Mouse (Mus musculus): ENCODE results near the gene Lrrc8c. TPM values are rescaled to one million over a fixed set of nuclear protein-coding genes. Genes with fewer than 3 reads are reported as not detected.

Lrrc8c gene
- polyA plus RNA-seq, 1 experiment from 2014 or later = 14.9 TPM

GRCm38 (mm10) chr5:105568043-105568747 lies 49.0 kb downstream of the Lrrc8c start:
- Histone ChIP-seq H3K9ac (ENCODE audit: low read length) (no peak overlapping the region), H3K4me3 (ENCODE audit: low read depth, low read length) (no peak overlapping the region), H3K4me1 (ENCODE audit: control insufficient read depth, insufficient read depth, low read length) (no peaks in the 10 kb centered on the region), H3K36me3 (ENCODE audit: control insufficient read depth, insufficient read depth, low read length) (no peaks in the 10 kb centered on the region), H3K4me2 (ENCODE audit: low read depth, severe bottlenecking) (no peak overlapping the region), H3K9me3 (ENCODE audit: control insufficient read depth, low read length) (no peaks in the 10 kb centered on the region), H3K27me3 (ENCODE audit: control insufficient read depth, insufficient read depth, low read length) (no peaks in the 10 kb centered on the region), H3K27ac (replicated peaks; ENCODE audit: low read depth, low read length) (no peak overlapping the region)
- no peak for ATAC-seq (ENCODE audit: insufficient number of reproducible peaks, low FRiP score, low TSS enrichment, low read depth)
- whole genome bisulfite sequencing = 71% methylated on average over 6 of the region's 6 CpGs
- no peak for DNase-seq (ENCODE audit: low spot score)

GRCm38 (mm10) chr5:105569168-105569567 lies 50.0 kb downstream of the Lrrc8c start:
- DNase-seq (ENCODE audit: low spot score) = no peak
- Histone ChIP-seq H3K27ac (replicated peaks; ENCODE audit: low read depth, low read length) (no peak overlapping the region), H3K4me1 (ENCODE audit: control insufficient read depth, insufficient read depth, low read length) (no peaks in the 10 kb centered on the region), H3K9ac (ENCODE audit: low read length) (no peak overlapping the region), H3K9me3 (ENCODE audit: control insufficient read depth, low read length) (no peaks in the 10 kb centered on the region), H3K36me3 (ENCODE audit: control insufficient read depth, insufficient read depth, low read length) (no peaks in the 10 kb centered on the region), H3K4me2 (ENCODE audit: low read depth, severe bottlenecking) (no peak overlapping the region), H3K4me3 (ENCODE audit: low read depth, low read length) (no peak overlapping the region), H3K27me3 (ENCODE audit: control insufficient read depth, insufficient read depth, low read length) (no peaks in the 10 kb centered on the region)
- ATAC-seq (ENCODE audit: insufficient number of reproducible peaks, low FRiP score, low TSS enrichment, low read depth) = no peak
- WGBS = 91% methylated on average over 2 of the region's 2 CpGs

GRCm38 (mm10) chr5:105572160-105572692 lies 53.0 kb downstream of the Lrrc8c start:
- WGBS = 68% methylated on average over 5 of the region's 5 CpGs
- no peak for ATAC-seq (ENCODE audit: insufficient number of reproducible peaks, low FRiP score, low TSS enrichment, low read depth)
- no peaks in the 10 kb centered on the region for H3K27me3 ChIP-seq (ENCODE audit: control insufficient read depth, insufficient read depth, low read length)
- H3K36me3 ChIP-seq (ENCODE audit: control insufficient read depth, insufficient read depth, low read length) = no peaks in the 10 kb centered on the region; the same call in 1 of the 2 replicates
- no peaks in the 10 kb centered on the region for H3K9me3 ChIP-seq (ENCODE audit: control insufficient read depth, low read length)
- no peak overlapping the region for H3K27ac ChIP-seq (replicated peaks; ENCODE audit: low read depth, low read length)
- no peaks in the 10 kb centered on the region for H3K4me1 ChIP-seq (ENCODE audit: control insufficient read depth, insufficient read depth, low read length)
- no peak for DNase-seq (ENCODE audit: low spot score)
- H3K4me3 ChIP-seq (ENCODE audit: low read depth, low read length) = no peak overlapping the region
- H3K9ac ChIP-seq (ENCODE audit: low read length) = no peak overlapping the region
- H3K4me2 ChIP-seq (ENCODE audit: low read depth, severe bottlenecking) = no peak overlapping the region

GRCm38 (mm10) chr5:105572876-105573275 lies 53.7 kb downstream of the Lrrc8c start:
- ATAC-seq (ENCODE audit: insufficient number of reproducible peaks, low FRiP score, low TSS enrichment, low read depth) (no peak), DNase-seq (ENCODE audit: low spot score) (no peak)
- Histone ChIP-seq H3K27ac (replicated peaks; ENCODE audit: low read depth, low read length) (no peak overlapping the region), H3K9ac (ENCODE audit: low read length) (no peak overlapping the region), H3K4me3 (ENCODE audit: low read depth, low read length) (no peak overlapping the region), H3K36me3 (ENCODE audit: control insufficient read depth, insufficient read depth, low read length) (no peaks in the 10 kb centered on the region; the same call in 1 of the 2 replicates), H3K27me3 (ENCODE audit: control insufficient read depth, insufficient read depth, low read length) (no peaks in the 10 kb centered on the region), H3K9me3 (ENCODE audit: control insufficient read depth, low read length) (no peaks in the 10 kb centered on the region), H3K4me2 (ENCODE audit: low read depth, severe bottlenecking) (no peak overlapping the region), H3K4me1 (ENCODE audit: control insufficient read depth, insufficient read depth, low read length) (no peaks in the 10 kb centered on the region)
- 70% methylated on average over 7 of the region's 7 CpGs for WGBS

GRCm38 (mm10) chr5:105574835-105575234 lies 55.6 kb downstream of the Lrrc8c start:
- no peak overlapping the region for H3K4me2 ChIP-seq (ENCODE audit: low read depth, severe bottlenecking)
- 90% methylated on average over 5 of the region's 5 CpGs for WGBS
- DNase-seq (ENCODE audit: low spot score) (no peak), ATAC-seq (ENCODE audit: insufficient number of reproducible peaks, low FRiP score, low TSS enrichment, low read depth) (no peak)
- no peaks in the 10 kb centered on the region for H3K27me3 ChIP-seq (ENCODE audit: control insufficient read depth, insufficient read depth, low read length)
- H3K9ac ChIP-seq (ENCODE audit: low read length) = no peak overlapping the region
- H3K36me3 ChIP-seq (ENCODE audit: control insufficient read depth, insufficient read depth, low read length) = no peaks in the 10 kb centered on the region; the same call in 1 of the 2 replicates
- no peak overlapping the region for H3K27ac ChIP-seq (replicated peaks; ENCODE audit: low read depth, low read length)
- H3K9me3 ChIP-seq (ENCODE audit: control insufficient read depth, low read length) = no peaks in the 10 kb centered on the region
- no peaks in the 10 kb centered on the region for H3K4me1 ChIP-seq (ENCODE audit: control insufficient read depth, insufficient read depth, low read length)
- H3K4me3 ChIP-seq (ENCODE audit: low read depth, low read length) = no peak overlapping the region

GRCm38 (mm10) chr5:105575839-105576238 lies 56.7 kb downstream of the Lrrc8c start:
- Histone ChIP-seq H3K27me3 (ENCODE audit: control insufficient read depth, insufficient read depth, low read length) (no peaks in the 10 kb centered on the region), H3K36me3 (ENCODE audit: control insufficient read depth, insufficient read depth, low read length) (no peaks in the 10 kb centered on the region; the same call in 1 of the 2 replicates), H3K9ac (ENCODE audit: low read length) (no peak overlapping the region), H3K4me3 (ENCODE audit: low read depth, low read length) (no peak overlapping the region), H3K4me2 (ENCODE audit: low read depth, severe bottlenecking) (no peak overlapping the region), H3K27ac (replicated peaks; ENCODE audit: low read depth, low read length) (no peak overlapping the region), H3K4me1 (ENCODE audit: control insufficient read depth, insufficient read depth, low read length) (no peaks in the 10 kb centered on the region), H3K9me3 (ENCODE audit: control insufficient read depth, low read length) (no peaks in the 10 kb centered on the region)
- no peak for ATAC-seq (ENCODE audit: insufficient number of reproducible peaks, low FRiP score, low TSS enrichment, low read depth)
- 80% methylated on average over 6 of the region's 6 CpGs for WGBS
- DNase-seq (ENCODE audit: low spot score) = no peak

- DNase-seq (ENCODE audit: low spot score) (no peak), ATAC-seq (ENCODE audit: insufficient number of reproducible peaks, low FRiP score, low TSS enrichment, low read depth) (no peak)
- no peaks in the 10 kb centered on the region for H3K27me3 ChIP-seq (ENCODE audit: control insufficient read depth, insufficient read depth, low read length)
- no peak overlapping the region for H3K4me3 ChIP-seq (ENCODE audit: low read depth, low read length)
- no peak overlapping the region for H3K4me2 ChIP-seq (ENCODE audit: low read depth, severe bottlenecking)
- no peaks in the 10 kb centered on the region for H3K9me3 ChIP-seq (ENCODE audit: control insufficient read depth, low read length)
- WGBS = 81% methylated on average over 10 of the region's 10 CpGs
- H3K36me3 ChIP-seq (ENCODE audit: control insufficient read depth, insufficient read depth, low read length) = no peaks in the 10 kb centered on the region
- H3K4me1 ChIP-seq (ENCODE audit: control insufficient read depth, insufficient read depth, low read length) = no peaks in the 10 kb centered on the region
- no peak overlapping the region for H3K9ac ChIP-seq (ENCODE audit: low read length)
- no peak overlapping the region for H3K27ac ChIP-seq (replicated peaks; ENCODE audit: low read depth, low read length)
Observed at GRCm38 (mm10) chr5:105580909-105581308, 61.7 kb downstream of the Lrrc8c start.

- WGBS = 89% methylated on average over 4 of the region's 4 CpGs
- ATAC-seq (ENCODE audit: insufficient number of reproducible peaks, low FRiP score, low TSS enrichment, low read depth) (no peak), DNase-seq (ENCODE audit: low spot score) (no peak)
- no peaks in the 10 kb centered on the region for H3K9me3 ChIP-seq (ENCODE audit: control insufficient read depth, low read length)
- H3K4me1 ChIP-seq (ENCODE audit: control insufficient read depth, insufficient read depth, low read length) = no peaks in the 10 kb centered on the region
- no peak overlapping the region for H3K9ac ChIP-seq (ENCODE audit: low read length)
- H3K4me2 ChIP-seq (ENCODE audit: low read depth, severe bottlenecking) = no peak overlapping the region
- H3K36me3 ChIP-seq (ENCODE audit: control insufficient read depth, insufficient read depth, low read length) = no peaks in the 10 kb centered on the region
- no peak overlapping the region for H3K4me3 ChIP-seq (ENCODE audit: low read depth, low read length)
- no peaks in the 10 kb centered on the region for H3K27me3 ChIP-seq (ENCODE audit: control insufficient read depth, insufficient read depth, low read length)
- no peak overlapping the region for H3K27ac ChIP-seq (replicated peaks; ENCODE audit: low read depth, low read length)
Observed at GRCm38 (mm10) chr5:105585929-105586328, 66.7 kb downstream of the Lrrc8c start.
